In the genomic region with DNA sequence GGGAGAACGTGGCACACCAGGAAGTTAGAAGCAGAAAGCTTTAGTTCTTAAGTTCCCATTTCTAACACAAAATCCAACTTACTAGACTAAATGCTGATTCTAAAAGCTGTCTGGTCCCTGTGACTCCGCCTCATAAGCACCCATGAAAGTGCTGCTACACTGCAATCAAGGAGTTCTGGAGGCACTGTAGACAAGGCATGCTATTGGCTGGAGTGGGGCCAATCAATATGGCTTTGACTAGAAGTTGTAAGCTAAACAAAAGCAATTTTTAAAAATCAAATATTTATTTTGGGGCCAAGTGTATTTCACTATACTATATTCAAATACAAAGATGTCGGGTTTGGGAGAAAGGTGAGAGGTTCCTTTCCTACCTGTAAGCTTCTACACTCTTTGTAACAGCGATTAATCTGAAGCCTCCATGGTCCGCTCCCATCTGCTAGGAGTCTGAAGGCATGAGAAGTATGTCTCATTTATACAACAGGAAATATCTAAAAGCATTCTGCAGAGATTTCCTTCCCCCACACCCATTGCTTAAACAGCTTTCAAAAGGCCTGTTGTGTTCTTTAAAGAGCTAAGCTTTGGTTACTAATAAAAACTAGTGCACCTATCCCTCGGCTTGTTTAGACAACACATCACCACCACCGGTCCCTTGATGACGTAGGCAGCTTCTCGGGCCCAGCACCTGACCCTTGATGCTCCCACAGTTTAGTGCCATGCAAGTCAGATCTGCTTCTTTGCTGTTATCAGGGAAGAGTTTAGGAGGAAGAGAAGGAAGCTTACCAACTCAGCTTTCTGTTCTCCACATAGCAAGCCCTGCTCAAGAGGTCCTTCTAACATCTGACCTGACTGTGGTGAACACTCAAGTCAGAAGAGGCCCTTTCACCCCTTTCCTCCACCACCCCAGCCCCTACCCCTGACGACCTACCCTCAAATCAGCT, we compare ENCODE assay signal across 8 mouse cellular contexts. TPM values are rescaled to one million over a fixed set of nuclear protein-coding genes. Genes with fewer than 3 reads are reported as not detected.
DNase-seq lines count a peak whose midpoint lies in the region; ATAC-seq lines count a peak whose summit lies in the region.

No protein-coding gene starts in this region.

- H3K9ac ChIP-seq in forebrain, embryonic 12.5 days: no peak overlapping the region
- no peak overlapping the region for H3K9ac ChIP-seq in forebrain, embryonic 14.5 days (ENCODE audit: low read length)
- H3K9ac ChIP-seq in liver, embryonic 13.5 days: no peak overlapping the region
- H3K9ac ChIP-seq in intestine, embryonic 14.5 days (ENCODE audit: low read length): no peak overlapping the region
- no peak overlapping the region for H3K9ac ChIP-seq in stomach, embryonic 14.5 days (replicated peaks; ENCODE audit: low read depth, low read length)

- H3K27me3 ChIP-seq in forebrain, embryonic 12.5 days: no peaks in the 10 kb centered on the region
- H3K27me3 ChIP-seq in forebrain, embryonic 14.5 days (replicated peaks; ENCODE audit: control insufficient read depth, insufficient read depth, low read length): no peaks in the 10 kb centered on the region
- no peaks in the 10 kb centered on the region for H3K27me3 ChIP-seq in liver, embryonic 13.5 days
- H3K27me3 ChIP-seq in intestine, embryonic 14.5 days (replicated peaks; ENCODE audit: control insufficient read depth, insufficient read depth, low read length): no peaks in the 10 kb centered on the region
- H3K27me3 ChIP-seq in stomach, embryonic 14.5 days (ENCODE audit: control insufficient read depth, insufficient read depth, low read length): no peaks in the 10 kb centered on the region

- H3K4me3 ChIP-seq in forebrain, embryonic 12.5 days (replicated peaks): no peak overlapping the region
- no peak overlapping the region for H3K4me3 ChIP-seq in forebrain, embryonic 14.5 days (ENCODE audit: low read depth, low read length)
- no peak overlapping the region for H3K4me3 ChIP-seq in liver, embryonic 13.5 days (replicated peaks)
- no peak overlapping the region for H3K4me3 ChIP-seq in intestine, embryonic 14.5 days (ENCODE audit: low read depth, low read length)
- H3K4me3 ChIP-seq in stomach, embryonic 14.5 days (ENCODE audit: low read depth, low read length): no peak overlapping the region

- H3K36me3 ChIP-seq in forebrain, embryonic 12.5 days (replicated peaks): no peaks in the 10 kb centered on the region
- no peaks in the 10 kb centered on the region for H3K36me3 ChIP-seq in forebrain, embryonic 14.5 days (ENCODE audit: control insufficient read depth, insufficient read depth, low read length)
- H3K36me3 ChIP-seq in liver, embryonic 13.5 days: no peaks in the 10 kb centered on the region
- H3K36me3 ChIP-seq in intestine, embryonic 14.5 days (ENCODE audit: control insufficient read depth, insufficient read depth, low read length): no peaks in the 10 kb centered on the region
- H3K36me3 ChIP-seq in stomach, embryonic 14.5 days (ENCODE audit: control insufficient read depth, insufficient read depth, low read length): no peaks in the 10 kb centered on the region

- no peak for DNase-seq in forebrain, embryonic 14.5 days (ENCODE audit: low spot score)
- DNase-seq in liver, embryonic 13.5 days: no peak
- DNase-seq in liver: no peak
- DNase-seq in intestine, embryonic 14.5 days (ENCODE audit: low spot score): no peak
- no peak for DNase-seq in cerebellum, postnatal 36 days
- no peak for DNase-seq in embryo, embryonic 10.5 days (ENCODE audit: low spot score)

- H3K9me3 ChIP-seq in forebrain, embryonic 12.5 days: no peaks in the 10 kb centered on the region
- no peaks in the 10 kb centered on the region for H3K9me3 ChIP-seq in forebrain, embryonic 14.5 days (replicated peaks; ENCODE audit: control insufficient read depth, low read length)
- H3K9me3 ChIP-seq in liver, embryonic 13.5 days (replicated peaks): no peaks in the 10 kb centered on the region
- no peaks in the 10 kb centered on the region for H3K9me3 ChIP-seq in intestine, embryonic 14.5 days (ENCODE audit: control insufficient read depth, low read length)
- H3K9me3 ChIP-seq in stomach, embryonic 14.5 days (ENCODE audit: control insufficient read depth, low read depth, low read length): no peaks in the 10 kb centered on the region

- WGBS in forebrain, embryonic 12.5 days: 85% methylated on average over 10 of the region's 10 CpGs
- 85% methylated on average over 10 of the region's 10 CpGs for WGBS in forebrain, embryonic 14.5 days
- 59% methylated on average over 10 of the region's 10 CpGs for WGBS in liver, embryonic 13.5 days (ENCODE audit: insufficient replicate concordance)
- 66% methylated on average over 10 of the region's 10 CpGs for WGBS in intestine, embryonic 14.5 days
- 53% methylated on average over 10 of the region's 10 CpGs for WGBS in stomach, embryonic 14.5 days

- H3K4me1 ChIP-seq in forebrain, embryonic 12.5 days: peaks cover 9% of the 10 kb centered on the region; the same call in 1 of the 2 replicates
- peaks cover 2% of the 10 kb centered on the region; the same call in 1 of the 2 replicates for H3K4me1 ChIP-seq in forebrain, embryonic 14.5 days (ENCODE audit: control insufficient read depth, insufficient read depth, low read length)
- no peaks in the 10 kb centered on the region for H3K4me1 ChIP-seq in liver, embryonic 13.5 days (replicated peaks)
- H3K4me1 ChIP-seq in intestine, embryonic 14.5 days (replicated peaks; ENCODE audit: control insufficient read depth, insufficient read depth, low read length): peaks cover 12% of the 10 kb centered on the region; the same call in 1 of the 2 replicates
- H3K4me1 ChIP-seq in stomach, embryonic 14.5 days (ENCODE audit: control insufficient read depth, insufficient read depth, low read length): peaks cover 16% of the 10 kb centered on the region

- no peak overlapping the region for H3K4me2 ChIP-seq in forebrain, embryonic 12.5 days
- no peak overlapping the region for H3K4me2 ChIP-seq in forebrain, embryonic 14.5 days (ENCODE audit: low read length)
- H3K4me2 ChIP-seq in liver, embryonic 13.5 days: no peak overlapping the region
- no peak overlapping the region for H3K4me2 ChIP-seq in intestine, embryonic 14.5 days (ENCODE audit: low read length)
- H3K4me2 ChIP-seq in stomach, embryonic 14.5 days (replicated peaks; ENCODE audit: low read depth, low read length): no peak overlapping the region

- no peak for ATAC-seq in forebrain, embryonic 12.5 days (ENCODE audit: low FRiP score)
- ATAC-seq in forebrain, embryonic 14.5 days: no peak
- no peak for ATAC-seq in liver, embryonic 13.5 days (ENCODE audit: low read depth)
- ATAC-seq in intestine, embryonic 14.5 days (replicated peaks; ENCODE audit: low FRiP score, low TSS enrichment, low read depth): no peak
- no peak for ATAC-seq in stomach, embryonic 14.5 days (ENCODE audit: insufficient number of reproducible peaks, insufficient read depth, low FRiP score, low read depth)

- peak overlapping the region; percentile 19; the same call in 1 of the 2 replicates for H3K27ac ChIP-seq in forebrain, embryonic 12.5 days
- H3K27ac ChIP-seq in forebrain, embryonic 14.5 days (ENCODE audit: low read depth, low read length): no peak overlapping the region
- 0 out of 2 replicates have a peak overlapping the region, but pooled peaks have one; percentile 50 for H3K27ac ChIP-seq in liver, embryonic 13.5 days
- H3K27ac ChIP-seq in intestine, embryonic 14.5 days (ENCODE audit: low read depth): 0 out of 2 replicates have a peak overlapping the region, but pooled peaks have one; percentile 2
- peak overlapping the region; percentile 39 for H3K27ac ChIP-seq in stomach, embryonic 14.5 days (ENCODE audit: low read length)

RNA-seq across cellular contexts. Expression of a gene that starts 50.5 kb away (rescaled TPM):
- 8.8 and 9.1 TPM in 2 replicates for polyA plus RNA-seq in forebrain, embryonic 12.5 days (2016; fragmentation: Nextera tagmentation; extraction: Ambion mirVana)
- 3.0 and 3.8 TPM in 2 replicates for polyA plus RNA-seq in forebrain, embryonic 14.5 days (2014; fragmentation: Nextera tagmentation; extraction: Ambion mirVana)
- 1.5 and 1.6 TPM in 2 replicates for polyA plus RNA-seq in liver, embryonic 13.5 days (2015; fragmentation: Nextera tagmentation; extraction: Ambion mirVana)
- 10.4 and 10.6 TPM in 2 replicates for polyA plus RNA-seq in intestine, embryonic 14.5 days (2014; fragmentation: Nextera tagmentation; extraction: Ambion mirVana)
- polyA plus RNA-seq in stomach, embryonic 14.5 days (2014; fragmentation: Nextera tagmentation; extraction: Ambion mirVana): 12.0 and 13.3 TPM in 2 replicates
